Mouse (Mus musculus) monocyte, adult 5-6 weeks (primary cell): ENCODE measurements around the gene Lcn2. TPM values are rescaled to one million over a fixed set of nuclear protein-coding genes. Genes with fewer than 3 reads are reported as not detected.

Experiments used
- ATAC-seq: fragments of 153-309, 156-312 bp; replicated peaks from 2 replicates; pipeline ENCODE4 v1.8.0; 2017; ENCODE audit warnings: mild to moderate bottlenecking; ENCODE audit not compliant: low TSS enrichment, insufficient number of reproducible peaks, severe bottlenecking, poor library complexity, low FRiP score
- total RNA-seq: library from RNA; stranded (forward); fragments of 200-1000, 200-491, 200-594 nt; gene quantifications from 3 replicates; pipeline ENCODE4 v1.2.3, GENCODE M21; 2017

Gene Lcn2
- total RNA-seq: 1.6 TPM in 1 of 3 replicates, not detected in the others

- ATAC-seq: no peak
Measured at GRCm38 (mm10) chr2:32387706-32388490, at the start of gene Lcn2. Lcn2 (minus strand) TSS chr2:32388252.

- ATAC-seq: no peak
Measured at GRCm38 (mm10) chr2:32437612-32438166, 49.6 kb upstream of the Lcn2 start.

- ATAC-seq: no peak
Measured at GRCm38 (mm10) chr2:32436686-32437372, 48.8 kb upstream of the Lcn2 start.

DNA sequence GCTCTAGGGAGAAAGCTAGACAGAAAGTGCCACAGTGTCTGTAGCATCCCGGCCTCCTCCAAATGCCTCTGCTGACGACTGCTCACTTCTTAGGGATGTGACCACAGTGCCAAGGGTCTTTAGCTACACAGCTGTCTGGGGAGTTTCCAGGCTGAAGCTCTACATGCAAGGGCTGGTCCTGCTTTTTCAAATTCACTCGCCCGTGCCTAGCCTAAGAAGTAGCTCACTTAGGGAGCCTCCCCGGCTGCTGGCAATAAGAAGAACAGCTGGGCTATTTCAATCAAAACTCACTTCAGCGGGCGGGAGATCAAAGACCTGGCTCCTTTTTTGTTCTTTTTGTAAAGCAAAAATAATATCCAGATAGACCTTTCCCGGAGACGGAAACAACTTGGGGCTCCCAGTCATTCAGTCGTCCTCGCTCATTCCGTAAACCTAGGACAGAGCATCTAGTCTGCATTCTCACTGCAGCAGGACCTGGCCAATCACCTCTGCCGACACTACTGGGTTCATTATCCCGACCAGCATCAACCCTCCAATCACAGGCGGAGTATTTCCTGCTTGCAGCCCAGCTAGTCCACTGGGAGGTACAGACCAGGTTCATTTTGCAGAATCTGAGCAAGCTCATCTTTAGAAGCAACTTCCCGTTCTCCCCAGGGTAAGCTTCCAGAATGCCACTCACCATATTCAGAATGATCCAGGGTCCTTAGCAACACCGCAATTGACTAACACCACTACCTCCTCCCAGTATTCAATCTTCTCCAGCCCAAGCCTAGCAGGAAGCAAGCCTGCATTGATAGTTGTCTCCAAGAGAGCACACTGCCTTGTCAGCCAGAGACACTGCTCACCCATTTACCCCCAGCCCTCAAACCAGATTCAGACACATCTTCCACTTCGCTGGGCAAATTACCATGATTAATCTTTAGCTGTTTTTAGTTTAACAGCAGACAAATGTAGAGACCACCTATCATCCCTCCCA, 42.9 kb upstream of the Lcn2 start:
- ATAC-seq: no peak

DNA sequence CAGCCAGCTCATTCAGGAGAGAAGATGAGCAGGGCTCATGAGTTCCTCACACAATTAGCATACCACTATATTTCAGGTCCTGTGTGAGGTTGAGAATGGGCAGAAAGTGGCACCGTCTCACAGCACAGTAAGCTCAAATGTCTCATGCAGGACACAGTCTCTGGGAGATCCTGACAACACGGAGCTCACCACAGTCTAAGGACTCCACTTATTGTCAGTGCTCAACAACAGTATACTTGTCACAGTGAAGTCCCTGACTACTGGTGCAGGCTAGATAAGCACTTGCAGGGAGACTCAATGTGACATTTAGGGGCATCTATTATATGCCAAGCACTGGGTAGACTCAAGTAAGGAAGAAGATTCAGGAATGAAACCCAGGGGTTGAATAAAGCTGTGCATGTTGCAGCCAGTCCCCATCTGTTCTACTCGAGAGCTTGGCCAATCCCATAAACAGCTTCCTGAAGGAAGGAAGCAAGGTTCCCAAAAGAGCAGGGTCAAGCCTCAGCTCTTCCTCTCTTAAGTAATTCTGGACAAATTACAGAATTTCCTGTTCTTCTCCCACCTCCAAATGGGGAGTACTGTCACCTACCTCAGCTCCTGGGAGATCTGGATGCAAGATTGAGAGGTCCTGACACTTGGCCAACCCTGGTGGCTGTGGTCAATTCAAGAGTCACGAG, 41.3 kb upstream of the Lcn2 start:
- no peak for ATAC-seq

GRCm38 (mm10) chr2:32428262-32428722, 40.2 kb upstream of the Lcn2 start:
- 0 out of 2 replicates have a peak, but pooled peaks have one; percentile 23 for ATAC-seq

- ATAC-seq: no peak
Measured at GRCm38 (mm10) chr2:32427720-32428119, 39.7 kb upstream of the Lcn2 start.

- ATAC-seq: no peak
Measured at GRCm38 (mm10) chr2:32426141-32426540, 38.1 kb upstream of the Lcn2 start.

GRCm38 (mm10) chr2:32425568-32425967, 37.5 kb upstream of the Lcn2 start:
- ATAC-seq: no peak

DNA sequence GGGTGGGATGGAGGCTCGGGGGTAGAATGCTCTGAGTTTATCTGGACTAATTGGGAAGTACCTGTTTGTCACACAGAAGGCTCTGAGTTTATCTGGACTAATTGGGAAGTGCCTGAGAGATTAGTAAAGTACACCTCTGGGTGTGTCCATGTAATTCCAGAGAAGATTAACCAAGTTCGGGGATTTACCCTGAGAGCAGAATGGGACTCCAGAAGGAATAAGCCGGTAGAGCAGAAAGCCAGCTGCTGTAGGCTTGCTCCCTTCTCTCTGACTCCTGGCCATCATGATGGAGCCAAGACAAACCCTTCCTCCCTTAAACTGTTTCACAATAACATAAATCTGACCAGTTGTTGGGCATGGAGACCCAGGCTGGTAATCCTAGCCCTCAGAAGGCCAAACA, 36.7 kb upstream of the Lcn2 start:
- no peak for ATAC-seq

DNA sequence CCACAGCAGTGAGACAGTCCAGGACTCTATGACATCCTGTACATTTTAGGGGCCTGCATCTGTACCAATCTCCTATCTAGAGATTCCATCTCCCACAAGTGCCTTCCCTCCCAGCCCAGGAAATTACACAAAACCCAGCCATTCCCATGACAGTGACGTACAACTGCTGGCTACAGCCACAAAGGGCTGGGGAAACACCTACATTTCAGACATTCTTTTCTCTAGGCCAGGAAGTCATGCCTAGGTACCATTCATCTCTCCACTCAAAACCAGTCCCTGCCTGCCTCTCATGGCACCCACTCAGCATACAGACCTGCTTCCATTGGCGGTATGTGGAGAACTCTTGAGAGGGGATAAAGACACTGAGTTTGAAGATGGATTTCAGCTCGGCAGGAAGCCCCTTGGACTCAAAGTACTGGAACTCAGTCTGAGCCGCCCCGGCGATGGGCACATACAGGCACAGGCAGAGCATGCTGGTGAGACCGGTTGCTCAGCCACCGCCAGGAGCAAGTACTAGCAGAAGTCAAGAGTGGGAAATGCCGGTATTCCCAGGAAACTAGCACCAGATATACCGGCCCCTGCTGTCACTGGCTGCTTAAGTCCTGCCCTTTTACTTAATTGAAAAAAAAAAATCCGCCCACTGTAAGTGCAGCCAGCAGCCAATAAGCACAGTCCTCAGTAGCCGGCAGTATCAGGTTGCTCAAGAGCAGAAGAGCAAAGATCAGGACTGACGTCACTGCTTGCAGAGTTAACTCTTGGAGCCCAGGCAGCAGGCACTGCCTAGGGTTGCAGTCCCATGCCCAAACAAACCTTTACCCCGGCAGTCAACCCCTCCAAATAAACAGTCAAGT, 35.7 kb upstream of the Lcn2 start:
- peak; percentile 90 for ATAC-seq

GRCm38 (mm10) chr2:32421851-32422251, 33.8 kb upstream of the Lcn2 start:
- ATAC-seq: no peak

GRCm38 (mm10) chr2:32420647-32421046, 32.6 kb upstream of the Lcn2 start:
- ATAC-seq: no peak

GRCm38 (mm10) chr2:32420066-32420608, 32.1 kb upstream of the Lcn2 start:
- no peak for ATAC-seq

GRCm38 (mm10) chr2:32419359-32419758, 31.3 kb upstream of the Lcn2 start:
- no peak for ATAC-seq

DNA sequence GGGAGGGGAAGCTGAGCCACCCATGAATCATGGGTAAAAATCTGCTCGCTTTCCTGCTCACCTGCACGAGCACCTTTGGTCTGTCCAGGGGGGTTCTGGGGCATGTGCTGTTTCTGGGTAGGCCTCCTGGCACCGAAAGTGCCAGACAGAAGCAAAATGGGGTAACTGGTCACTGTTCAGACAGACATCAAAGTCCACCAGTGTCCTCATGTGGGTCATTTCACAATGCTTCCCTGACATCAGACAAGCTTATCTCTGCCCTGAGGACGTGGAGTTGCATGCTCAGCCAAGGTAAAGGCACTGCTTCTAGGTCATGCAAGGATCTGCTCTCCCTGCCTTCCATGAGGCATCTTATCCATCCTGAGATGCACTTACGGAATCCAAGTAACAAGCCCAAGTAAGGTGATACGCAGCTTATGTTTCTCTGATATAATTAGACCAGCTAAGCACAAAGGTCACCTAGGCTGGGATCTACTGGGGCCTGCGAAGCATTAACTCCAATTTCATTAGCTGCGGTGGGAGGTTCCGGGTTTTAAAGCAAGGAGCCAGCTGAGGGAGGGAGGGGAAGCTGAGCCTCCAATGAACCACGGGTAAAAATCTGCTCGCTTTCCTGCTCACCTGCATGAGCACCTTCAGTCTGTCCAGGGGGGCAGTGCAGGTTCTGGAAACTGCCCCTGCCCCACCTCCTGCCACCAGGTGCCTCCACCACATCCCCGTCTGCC, 30.5 kb upstream of the Lcn2 start:
- no peak for ATAC-seq
